Mouse (Mus musculus): Measurements from ENCODE around the gene Fbxl5.

Fbxl5 gene

GRCm38 (mm10) chr5:43821538-43821937 lies at the start of gene Fbxl5:
Fbxl5 (minus strand) TSS chr5:43821638.
- no peak for DNase-seq

GRCm38 (mm10) chr5:43868711-43869600 lies 47.5 kb upstream of the Fbxl5 start:
- DNase-seq, result peak; percentile 27 to 33

- no peak for DNase-seq
Observed at GRCm38 (mm10) chr5:43868253-43868652, 46.8 kb upstream of the Fbxl5 start, which contains the start of gene Cd38. Cd38 (plus strand) TSS chr5:43868553.

- no peak for DNase-seq
Observed at GRCm38 (mm10) chr5:43865316-43865715, 43.9 kb upstream of the Fbxl5 start.

GRCm38 (mm10) chr5:43863642-43864041 lies 42.2 kb upstream of the Fbxl5 start:
- DNase-seq, result no peak

- no peak for DNase-seq
Observed at GRCm38 (mm10) chr5:43860670-43861431, 39.4 kb upstream of the Fbxl5 start.

GRCm38 (mm10) chr5:43860096-43860495 lies 38.7 kb upstream of the Fbxl5 start:
- no peak for DNase-seq

- DNase-seq, result no peak
Observed at GRCm38 (mm10) chr5:43859663-43860062, 38.2 kb upstream of the Fbxl5 start.

GRCm38 (mm10) chr5:43855769-43856168 lies 34.3 kb upstream of the Fbxl5 start:
- DNase-seq, result peak; percentile 24 to 57

GRCm38 (mm10) chr5:43853868-43854488 lies 32.5 kb upstream of the Fbxl5 start:
- no peak for DNase-seq

- no peak for DNase-seq
Observed at GRCm38 (mm10) chr5:43853096-43853867, 31.8 kb upstream of the Fbxl5 start.

- no peak for DNase-seq
Observed at GRCm38 (mm10) chr5:43848275-43848674, 26.8 kb upstream of the Fbxl5 start.

GRCm38 (mm10) chr5:43847555-43847954 lies 26.1 kb upstream of the Fbxl5 start:
- no peak for DNase-seq

- no peak for DNase-seq
Observed at GRCm38 (mm10) chr5:43846227-43846626, 24.8 kb upstream of the Fbxl5 start.

- no peak for DNase-seq
Observed at GRCm38 (mm10) chr5:43845646-43846045, 24.2 kb upstream of the Fbxl5 start.

GRCm38 (mm10) chr5:43845083-43845482 lies 23.6 kb upstream of the Fbxl5 start:
- DNase-seq, result no peak

- DNase-seq, result no peak
Observed at GRCm38 (mm10) chr5:43842576-43843155, 21.2 kb upstream of the Fbxl5 start.

- DNase-seq, result no peak
Observed at GRCm38 (mm10) chr5:43842011-43842285, 20.5 kb upstream of the Fbxl5 start.

- DNase-seq, result peak in 1 of 2 experiments; percentile 60
Observed at GRCm38 (mm10) chr5:43841144-43842010, 19.9 kb upstream of the Fbxl5 start.

GRCm38 (mm10) chr5:43837372-43837771 lies 15.9 kb upstream of the Fbxl5 start:
- DNase-seq, result peak in 1 of 2 experiments; percentile 44

GRCm38 (mm10) chr5:43836590-43836989 lies 15.2 kb upstream of the Fbxl5 start:
- DNase-seq, result no peak
